ENCODE assay signal across 24 mouse cellular contexts in the genomic region with DNA sequence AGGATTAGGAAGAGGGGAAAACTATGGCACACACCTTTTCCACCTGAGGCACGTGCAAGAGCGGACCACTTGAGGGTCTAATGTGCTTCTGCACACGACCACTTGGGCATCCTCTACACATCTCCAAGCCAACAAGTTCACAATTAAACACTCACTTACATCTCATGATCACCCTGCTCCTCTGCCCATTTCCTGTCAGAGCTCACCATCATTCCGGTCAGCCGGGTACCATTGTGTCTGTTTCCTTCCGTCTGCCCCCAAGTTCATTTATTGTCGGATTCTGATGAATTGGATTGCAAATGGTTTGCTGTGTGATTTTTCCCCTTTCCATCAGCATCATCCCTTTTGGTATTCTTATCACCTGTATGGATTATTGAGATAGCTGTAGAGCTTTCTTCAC. TPM values are rescaled to one million over a fixed set of nuclear protein-coding genes. Genes with fewer than 3 reads are reported as not detected.
"Had no signal": no experiment of that assay in that cellular context is flagged by ENCODE, and none has a peak within 500 bp of the region (broad histone marks: within the 10 kb centered on the region; RNA-seq: fewer than 3 reads in every experiment).

No protein-coding gene starts in this region.

- H3K9ac ChIP-seq: limb, embryonic 13.5 days; liver, embryonic 12.5 days; liver, embryonic 15.5 days; midbrain, embryonic 12.5 days; midbrain, embryonic 15.5 days; neural tube, embryonic 13.5 days; stomach, embryonic 15.5 days had no signal

- H3K9me3 ChIP-seq: limb, embryonic 10.5 days; limb, embryonic 13.5 days; liver, embryonic 12.5 days; liver, embryonic 15.5 days; midbrain, embryonic 12.5 days; midbrain, embryonic 15.5 days; neural tube, embryonic 13.5 days; stomach, embryonic 15.5 days had no signal

- DNase-seq: kidney, adult 18-20 months; kidney, postnatal 10 days; layer of hippocampus, adult 9-11 months; liver; lung, adult 2 months; lung, postnatal 10 days; lung, postnatal 4 days; retina, postnatal 1 day; thymus, postnatal 25 days had no signal

- H3K27ac ChIP-seq: layer of hippocampus, adult 2 months; limb, embryonic 10.5 days; limb, embryonic 13.5 days; liver, embryonic 12.5 days; liver, embryonic 15.5 days; midbrain, embryonic 12.5 days; midbrain, embryonic 15.5 days; neural tube, embryonic 13.5 days; stomach, embryonic 15.5 days had no signal

- H3K36me3 ChIP-seq: limb, embryonic 10.5 days; limb, embryonic 13.5 days; liver, embryonic 12.5 days; liver, embryonic 15.5 days; midbrain, embryonic 12.5 days; midbrain, embryonic 15.5 days; neural tube, embryonic 13.5 days; stomach, embryonic 15.5 days had no signal

- H3K4me2 ChIP-seq: limb, embryonic 13.5 days; liver, embryonic 12.5 days; liver, embryonic 15.5 days; midbrain, embryonic 12.5 days; midbrain, embryonic 15.5 days; neural tube, embryonic 13.5 days; stomach, embryonic 15.5 days had no signal

- H3K4me1 ChIP-seq: liver, embryonic 15.5 days had no signal

- H3K27me3 ChIP-seq: limb, embryonic 13.5 days; liver, embryonic 12.5 days; liver, embryonic 15.5 days; midbrain, embryonic 15.5 days; neural tube, embryonic 13.5 days; stomach, embryonic 15.5 days had no signal

- ATAC-seq: intestine, embryonic 16.5 days; liver, embryonic 12.5 days; midbrain, embryonic 15.5 days had no signal

- H3K4me3 ChIP-seq: layer of hippocampus, adult 2 months; limb, embryonic 10.5 days; limb, embryonic 13.5 days; liver, embryonic 12.5 days; liver, embryonic 15.5 days; midbrain, embryonic 12.5 days; midbrain, embryonic 15.5 days; myocyte; neural tube, embryonic 13.5 days; stomach, embryonic 15.5 days had no signal

RNA-seq across cellular contexts. Expression of a gene that starts 56.8 kb away (rescaled TPM):
- total RNA-seq: layer of hippocampus, adult 2 months; left cerebral cortex, postnatal 25 days; megakaryocyte, adult 5-6 weeks; monocyte, adult 5-6 weeks; neutrophil, adult 5-6 weeks had no signal
- polyA plus RNA-seq: myocyte had no signal
